Mouse (Mus musculus): ENCODE data around the gene Cntn2.
A peak's percentile ranks its signal among the peaks of the same experiment; 100 is the strongest.

Gene Cntn2

DNA sequence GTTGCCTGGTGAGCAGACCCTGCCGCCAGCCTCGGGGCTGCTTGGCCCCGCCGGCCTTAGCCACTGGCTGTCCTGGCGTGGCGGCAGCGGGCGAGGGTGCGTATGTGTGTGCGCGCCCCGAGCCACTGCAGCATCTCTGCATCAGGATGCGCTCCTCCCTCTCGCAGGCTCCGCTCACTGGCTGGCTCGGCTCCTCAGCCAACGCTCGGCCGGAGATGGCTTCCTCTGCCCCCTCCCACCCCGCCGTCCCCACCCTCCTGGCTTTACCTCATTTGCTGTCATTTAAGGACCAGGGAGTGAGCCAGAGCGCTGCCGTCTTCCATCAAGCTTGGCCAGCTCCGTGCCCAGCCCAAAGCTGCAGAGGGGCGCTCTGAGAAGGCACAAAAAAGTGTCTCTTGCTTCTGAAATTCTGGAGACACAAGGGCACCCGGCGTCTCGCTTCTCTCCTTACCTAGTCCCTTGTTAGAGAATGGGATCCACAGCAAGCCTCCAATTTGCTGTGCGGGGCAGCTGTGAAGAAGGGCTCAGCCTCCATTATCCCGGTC is at the start of gene Cntn2:
TSS of gene Cntn2 (minus strand) at position 495 of the 545 bp plus-strand sequence.
- peak; percentile 71 for DNase-seq (ENCODE audit: low spot score)

GRCm38 (mm10) chr1:132592145-132592544 is 49.1 kb upstream of the Cntn2 start:
- DNase-seq (ENCODE audit: low spot score): no peak

DNA sequence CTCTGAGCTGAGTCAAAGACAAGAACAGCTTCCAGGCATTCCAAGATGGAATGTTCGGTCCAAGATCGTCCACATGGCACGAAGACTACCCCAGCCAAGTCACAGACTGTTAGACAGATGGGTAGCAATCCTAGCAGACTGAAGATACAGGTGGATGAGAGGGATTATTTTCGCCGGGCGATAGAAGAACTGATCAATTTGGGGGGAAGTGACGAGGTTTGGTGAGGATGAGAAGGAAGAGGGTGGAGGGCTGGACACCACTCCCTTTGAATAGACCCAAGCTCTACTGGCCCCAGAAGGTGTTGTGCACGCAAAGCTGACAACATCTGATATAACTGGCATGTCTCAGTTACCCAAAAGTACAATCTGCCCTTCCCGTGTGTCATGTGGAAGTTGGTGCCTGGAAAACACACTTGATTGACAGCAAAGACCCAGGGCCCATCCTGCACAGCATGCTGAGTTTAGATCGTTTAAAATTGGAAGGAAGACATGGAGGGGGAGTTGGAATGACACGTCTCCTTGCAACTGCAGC is 48.4 kb upstream of the Cntn2 start:
- DNase-seq (ENCODE audit: low spot score): no peak

- DNase-seq (ENCODE audit: low spot score): no peak
Observed at GRCm38 (mm10) chr1:132586679-132587201, 43.7 kb upstream of the Cntn2 start.

DNA sequence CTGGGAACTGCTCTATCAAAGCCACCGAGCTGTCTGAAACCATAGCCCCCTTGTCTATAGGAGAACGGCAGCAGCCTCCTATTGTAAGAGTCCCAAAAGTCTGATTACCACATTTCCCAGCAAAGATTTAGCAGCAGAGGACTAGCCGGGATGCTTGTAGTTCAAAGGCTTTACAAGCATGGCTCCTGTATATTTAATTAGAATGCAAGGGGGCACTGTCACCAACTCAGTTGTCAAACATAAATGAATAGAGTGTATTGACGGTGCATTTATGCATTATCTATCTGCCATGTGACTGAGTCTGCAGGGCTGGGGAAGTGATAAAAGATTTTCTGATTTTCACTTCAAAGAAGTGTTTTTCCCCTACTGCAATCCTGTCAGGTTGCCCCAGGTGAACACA is 42.3 kb upstream of the Cntn2 start:
- DNase-seq (ENCODE audit: low spot score): no peak

DNA sequence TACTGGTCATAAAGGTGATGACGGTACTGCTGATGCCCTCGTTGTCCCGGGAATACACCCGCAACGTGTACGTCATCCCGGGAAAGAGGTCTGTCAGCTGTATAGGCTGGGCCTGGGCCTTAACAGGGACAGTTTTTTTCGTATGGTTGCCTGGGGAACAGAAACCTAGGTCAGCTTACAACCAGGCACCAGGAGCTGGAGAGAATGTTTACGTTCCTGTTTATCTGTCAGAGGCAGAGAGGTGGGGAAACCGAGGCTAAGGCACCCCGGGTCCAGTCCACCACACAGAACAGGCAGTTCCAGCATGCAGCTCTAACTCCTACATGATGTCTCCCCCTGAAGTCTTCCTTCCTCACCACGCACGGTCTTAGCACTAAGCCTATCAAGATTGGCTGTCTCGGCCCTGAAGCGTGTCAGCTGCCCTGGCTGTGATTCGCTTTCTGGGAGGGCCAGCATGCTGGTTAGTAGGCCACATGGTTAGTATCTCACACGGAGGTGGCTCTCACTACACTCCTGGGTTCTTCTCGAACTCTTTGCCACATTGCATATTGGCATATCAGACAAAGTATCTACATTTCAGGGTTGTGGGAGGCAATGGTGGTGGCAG is 40.0 kb upstream of the Cntn2 start:
- no peak for DNase-seq (ENCODE audit: low spot score)

GRCm38 (mm10) chr1:132581845-132582839 is 39.1 kb upstream of the Cntn2 start:
- DNase-seq (ENCODE audit: low spot score): peak; percentile 47

GRCm38 (mm10) chr1:132580063-132580462 is 37.0 kb upstream of the Cntn2 start:
- DNase-seq (ENCODE audit: low spot score): no peak

DNA sequence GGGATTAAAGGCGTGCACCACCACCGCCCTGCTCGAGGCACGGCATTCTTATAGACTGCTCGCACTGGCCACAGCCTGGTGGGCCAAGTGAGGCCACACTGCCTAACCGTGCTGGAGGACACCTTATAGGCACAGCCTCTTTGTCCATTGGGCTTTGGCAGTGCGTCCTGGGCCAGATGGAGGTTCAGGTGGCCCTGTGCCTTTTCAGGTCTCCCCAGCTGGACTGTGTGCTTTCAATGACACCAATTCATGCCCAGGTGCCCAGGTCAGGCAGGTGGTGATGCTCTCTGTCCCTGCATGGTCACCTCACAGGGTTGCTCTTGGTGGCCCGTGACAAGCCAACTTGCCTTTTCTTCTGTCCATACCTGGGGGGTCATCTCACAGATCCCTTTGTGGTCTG is 33.8 kb upstream of the Cntn2 start:
- DNase-seq (ENCODE audit: low spot score): no peak

- DNase-seq (ENCODE audit: low spot score): no peak
Observed at GRCm38 (mm10) chr1:132572851-132573250, 29.8 kb upstream of the Cntn2 start.

GRCm38 (mm10) chr1:132571613-132572012 is 28.6 kb upstream of the Cntn2 start:
- no peak for DNase-seq (ENCODE audit: low spot score)

DNA sequence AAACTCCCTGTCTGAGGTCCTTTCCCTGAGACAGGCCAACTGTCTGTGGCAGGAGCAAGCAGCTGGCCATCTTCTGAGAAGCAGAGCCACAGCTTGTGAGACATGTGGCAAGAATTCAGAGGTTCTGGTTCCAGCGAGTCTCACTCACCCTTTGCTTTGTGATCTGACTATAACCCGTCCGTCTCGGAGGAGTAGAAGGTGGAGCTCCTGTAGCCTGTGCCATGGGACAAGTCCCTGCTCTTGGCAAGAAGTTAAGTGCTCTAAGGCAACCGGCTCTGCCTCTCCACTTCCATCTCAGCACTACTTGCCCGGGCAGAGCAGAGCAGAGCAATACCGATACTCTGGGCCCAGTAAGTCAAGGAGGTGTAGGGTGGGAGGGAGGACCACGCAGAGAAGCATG is 27.9 kb upstream of the Cntn2 start:
- DNase-seq (ENCODE audit: low spot score): no peak

GRCm38 (mm10) chr1:132570068-132570780 is 27.2 kb upstream of the Cntn2 start:
- no peak for DNase-seq (ENCODE audit: low spot score)

DNA sequence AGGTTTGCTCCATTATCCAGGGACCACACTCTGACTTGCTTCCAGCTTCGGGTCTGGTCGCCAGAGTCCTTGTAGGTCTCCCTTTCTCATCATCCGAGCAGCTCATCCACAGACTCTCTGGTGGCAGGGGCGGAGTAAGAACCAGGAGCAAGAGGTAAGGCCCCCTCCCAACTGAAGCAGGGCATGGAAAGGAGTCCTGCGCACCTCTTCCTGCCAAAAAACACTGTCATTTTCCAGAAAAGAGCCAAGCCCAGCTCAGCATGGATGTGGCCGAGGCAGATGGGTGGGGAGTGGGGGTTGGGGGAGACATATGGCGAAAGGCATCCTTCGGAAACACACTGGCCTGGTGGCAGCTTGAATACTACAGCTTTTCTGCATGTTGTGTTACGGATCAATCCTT is 26.5 kb upstream of the Cntn2 start:
- no peak for DNase-seq (ENCODE audit: low spot score)

- no peak for DNase-seq (ENCODE audit: low spot score)
Observed at GRCm38 (mm10) chr1:132567336-132568125, 24.5 kb upstream of the Cntn2 start.

DNA sequence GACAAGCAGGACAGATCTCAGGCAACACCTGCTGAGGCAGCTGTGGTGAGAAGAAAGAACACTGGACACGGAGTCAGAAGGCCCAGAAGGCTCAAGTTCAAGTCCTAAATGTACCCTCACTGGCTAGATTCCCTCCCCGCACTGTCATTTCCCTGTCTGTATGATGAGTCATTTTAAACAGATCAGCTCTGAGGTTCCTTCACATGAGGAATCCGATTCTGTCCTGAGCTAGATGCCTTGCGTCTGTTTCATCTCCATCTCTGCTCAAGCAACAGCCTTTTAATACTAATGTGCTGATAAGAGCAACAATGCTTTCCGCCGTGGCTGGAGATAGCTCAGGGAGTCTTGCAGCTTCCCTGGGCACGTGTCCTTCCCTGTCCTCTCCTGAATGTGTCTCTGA is 22.7 kb upstream of the Cntn2 start:
- DNase-seq (ENCODE audit: low spot score): no peak

GRCm38 (mm10) chr1:132564946-132565345 is 21.9 kb upstream of the Cntn2 start:
- DNase-seq (ENCODE audit: low spot score): no peak

DNA sequence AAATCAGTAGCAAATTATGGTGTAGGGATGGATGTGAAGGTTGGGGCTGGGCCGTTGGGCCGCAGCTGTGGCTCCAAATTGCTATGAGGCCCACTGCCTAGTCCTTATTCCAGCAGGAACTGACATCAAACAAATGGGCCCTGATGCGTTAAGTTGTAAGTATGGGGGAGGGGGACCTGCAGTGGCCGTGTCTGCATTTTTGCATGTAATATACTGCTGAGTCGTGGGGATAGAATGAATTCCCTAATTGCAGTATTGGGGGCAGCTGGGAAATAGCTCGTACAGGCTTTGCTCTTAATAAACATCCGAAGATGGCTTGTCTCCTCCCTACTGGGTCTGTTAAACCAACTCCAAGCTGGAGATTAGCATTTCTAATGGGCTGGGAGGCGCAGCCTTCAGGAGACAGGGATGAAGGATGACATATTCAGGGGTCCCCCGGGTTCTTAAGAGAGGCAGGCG is 19.3 kb upstream of the Cntn2 start:
- DNase-seq (ENCODE audit: low spot score): peak; percentile 64

DNA sequence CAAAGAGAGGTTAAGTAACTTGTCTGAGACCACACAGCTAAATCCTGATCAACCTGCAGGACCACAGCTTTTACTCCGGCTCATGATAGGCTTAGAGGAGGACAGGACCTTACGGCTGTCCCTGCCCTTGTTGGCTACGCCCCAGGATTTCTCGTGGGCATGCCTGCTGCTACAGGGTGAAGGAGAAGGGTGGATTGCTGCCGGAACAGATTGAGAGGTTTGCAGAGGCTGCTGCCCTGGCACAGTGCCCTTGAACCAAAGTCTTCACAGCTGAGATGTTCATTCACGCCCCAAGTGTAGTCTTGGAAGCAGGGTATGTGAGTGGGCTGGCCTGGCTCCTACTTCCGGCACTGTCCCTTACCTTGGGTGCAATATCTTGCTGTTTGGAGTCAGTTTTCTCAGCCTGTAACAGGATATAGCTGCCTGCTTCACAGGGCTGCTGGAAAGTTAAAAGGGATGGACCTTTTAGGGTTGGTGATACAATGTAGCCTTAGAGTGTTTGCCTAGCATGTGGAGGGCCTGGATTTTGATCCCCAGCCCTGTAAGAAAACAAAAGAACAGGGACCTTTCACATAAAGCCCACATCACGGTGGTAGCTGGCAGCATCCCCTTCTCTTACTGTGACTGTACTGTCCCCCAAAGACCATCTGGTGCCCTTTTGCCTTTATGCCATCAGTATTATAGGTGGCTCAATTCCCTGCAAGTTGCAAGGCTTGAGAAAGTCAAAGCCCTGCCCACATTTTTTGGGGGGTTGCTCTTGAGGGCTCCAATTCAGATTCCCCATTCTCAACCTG is 18.0 kb upstream of the Cntn2 start:
- DNase-seq (ENCODE audit: low spot score): no peak

DNA sequence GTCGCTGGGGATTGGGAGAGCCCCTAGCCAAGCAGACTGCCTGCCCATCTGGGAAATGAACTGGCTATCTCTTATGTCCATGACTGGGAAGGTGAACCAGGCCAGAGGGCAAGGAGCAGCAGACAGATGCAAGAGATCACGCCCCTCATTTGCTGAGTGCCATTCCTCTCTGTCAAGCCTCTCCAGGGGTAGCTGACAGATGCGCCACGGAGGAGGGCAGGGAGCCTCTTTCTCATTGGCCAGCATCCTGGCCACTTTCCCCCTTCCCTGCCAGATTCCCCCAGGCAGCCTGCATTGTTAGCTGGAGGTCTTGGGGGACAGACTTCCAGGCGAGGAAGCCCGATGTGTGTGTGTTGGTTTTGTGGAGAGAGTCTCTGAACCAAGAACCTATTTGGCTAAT is 16.0 kb upstream of the Cntn2 start:
- peak; percentile 74 for DNase-seq (ENCODE audit: low spot score)
